Mouse (Mus musculus) thymus, postnatal 0 days (tissue): ENCODE measurements around the gene Kdm4c. TPM values are rescaled to one million over a fixed set of nuclear protein-coding genes. Genes with fewer than 3 reads are reported as not detected.
"Not testable (repeated sequence)": the region's sequence is repeated elsewhere in the genome, so short reads cannot be mapped to it uniquely, and the experiment has no call there.

ENCODE experiments used
- DNase-seq: peaks from one replicate; pipeline ENCODE4 v3.0.0-alpha.2; 2015; ENCODE audit warnings: low spot score
- polyA plus RNA-seq: library from polyadenylated mRNA; unstranded; fragments of >200 nt; fragmentation: Nextera tagmentation; extraction: Ambion mirVana; gene quantifications from 2 replicates; pipeline ENCODE4 v1.2.1, GENCODE M21; 2015

Kdm4c gene
- polyA plus RNA-seq, 1 experiment from 2014 or later = 17.2 TPM

DNA sequence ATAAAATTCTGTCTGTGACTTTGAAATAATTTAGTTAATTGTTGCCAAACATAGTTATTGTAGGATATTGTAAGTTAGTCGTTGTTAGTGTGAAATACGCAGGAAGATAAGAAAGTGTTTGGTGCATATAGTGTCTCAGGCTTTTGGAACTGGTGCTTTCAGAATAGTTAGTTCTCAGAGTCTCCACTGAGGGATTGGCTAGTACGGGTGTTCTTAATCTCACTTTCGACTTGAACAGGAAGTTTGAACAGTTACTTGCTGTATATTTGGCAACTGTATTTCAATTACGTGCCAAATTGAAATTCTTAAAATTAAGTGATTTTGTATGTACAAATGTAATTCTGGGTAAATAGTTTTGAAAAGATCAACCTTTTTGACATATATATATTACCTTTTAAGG lies 68.8 kb downstream of the Kdm4c start:
- DNase-seq = no peak

GRCm38 (mm10) chr4:74312858-74313257 lies 70.6 kb downstream of the Kdm4c start:
- DNase-seq = no peak

DNA sequence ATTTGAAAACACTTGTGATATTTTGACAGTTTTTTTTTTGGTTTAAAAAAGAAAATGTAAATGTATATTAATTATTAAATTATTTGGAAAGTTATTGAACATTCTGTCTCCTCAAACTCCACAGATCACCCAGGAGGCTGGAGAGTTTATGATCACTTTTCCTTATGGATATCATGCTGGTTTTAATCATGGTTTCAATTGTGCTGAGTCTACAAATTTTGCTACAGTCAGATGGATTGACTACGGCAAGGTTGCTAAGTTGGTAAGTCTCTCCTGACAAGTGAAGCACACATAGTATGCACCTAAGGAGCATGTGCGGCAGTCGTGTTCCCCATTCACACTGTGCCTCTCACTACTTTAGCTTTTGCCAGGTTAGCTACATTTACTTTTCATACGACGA lies 73.1 kb downstream of the Kdm4c start:
- DNase-seq = no peak

- no peak for DNase-seq
Observed at GRCm38 (mm10) chr4:74319313-74319712, 77.0 kb downstream of the Kdm4c start.

GRCm38 (mm10) chr4:74357479-74357878 lies 115.2 kb downstream of the Kdm4c start:
- no peak for DNase-seq

GRCm38 (mm10) chr4:74360274-74360673 lies 118.0 kb downstream of the Kdm4c start:
- DNase-seq = no peak

- DNase-seq = no peak
Observed at GRCm38 (mm10) chr4:74386583-74386982, 144.3 kb downstream of the Kdm4c start.

DNA sequence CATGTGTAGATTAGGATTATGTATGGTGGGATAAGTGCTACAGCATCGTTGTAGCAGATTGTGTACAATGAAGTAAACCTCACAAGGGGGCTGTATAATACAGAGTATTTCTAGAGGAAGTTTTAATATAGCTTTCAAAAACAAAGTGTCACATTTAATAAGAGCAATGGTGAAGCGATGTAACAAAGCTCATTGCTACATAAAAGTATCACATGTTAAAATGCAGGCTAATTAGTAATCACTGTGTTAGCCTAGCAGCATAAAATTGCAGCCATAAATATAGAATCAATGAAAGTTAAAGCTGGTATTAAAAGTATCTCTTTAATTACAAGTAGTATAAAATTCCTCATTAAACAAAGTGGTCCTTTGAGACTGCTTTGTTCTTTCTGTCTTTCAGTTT lies 150.9 kb downstream of the Kdm4c start:
- DNase-seq = no peak

GRCm38 (mm10) chr4:74396562-74396961 lies 154.3 kb downstream of the Kdm4c start:
- no peak for DNase-seq

DNA sequence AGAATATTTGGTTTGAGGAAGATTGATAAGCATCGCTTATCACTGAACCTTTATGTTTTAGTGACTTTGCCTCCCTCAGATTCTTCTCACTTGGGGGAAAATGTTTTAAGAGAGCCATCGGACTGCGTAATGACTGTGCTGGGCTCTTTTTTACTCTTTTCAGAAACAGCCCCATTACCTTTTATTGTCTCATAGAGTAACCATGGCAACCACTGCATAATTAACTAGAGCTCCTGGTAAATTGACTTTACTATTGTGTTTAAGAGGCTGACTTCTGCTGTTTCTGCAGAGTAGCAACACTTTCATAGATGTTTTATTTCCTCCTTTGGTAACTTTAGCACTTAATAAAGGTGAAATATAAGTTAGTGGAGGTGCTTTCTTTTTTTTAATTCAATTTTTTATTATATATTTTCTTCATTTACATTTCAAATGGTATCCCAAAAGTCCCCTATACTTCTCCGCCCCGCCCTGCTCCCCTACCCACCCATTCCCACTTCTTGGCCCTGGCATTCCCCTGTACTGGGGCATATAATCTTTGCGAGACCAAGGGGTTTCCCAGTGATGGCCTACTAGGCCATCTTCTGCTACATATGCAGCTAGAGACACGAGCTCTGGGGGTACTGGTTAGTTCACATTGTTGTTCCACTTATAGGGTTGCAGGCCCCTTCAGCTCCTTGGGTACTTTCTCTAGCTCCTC lies 159.5 kb downstream of the Kdm4c start:
- DNase-seq = not testable (repeated sequence)

DNA sequence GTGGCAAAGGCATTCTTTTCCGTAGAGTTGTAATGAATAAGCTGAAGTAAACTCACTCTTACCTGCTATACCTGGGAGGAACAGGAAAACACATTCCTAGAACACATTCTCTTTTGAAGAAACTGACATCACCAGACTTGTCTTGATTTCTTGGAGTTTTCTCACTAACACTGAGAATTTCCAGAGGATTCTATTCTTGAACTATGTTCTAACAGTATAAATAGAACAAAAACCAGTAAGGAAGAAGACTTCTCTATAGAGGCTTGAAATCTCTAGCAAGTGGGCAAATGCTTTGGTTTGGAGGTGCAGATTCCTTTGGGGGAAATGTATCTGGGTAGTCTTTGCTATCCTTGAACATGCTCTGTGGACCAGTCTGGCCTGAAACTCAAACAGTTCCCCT lies 166.4 kb downstream of the Kdm4c start:
- DNase-seq = no peak

DNA sequence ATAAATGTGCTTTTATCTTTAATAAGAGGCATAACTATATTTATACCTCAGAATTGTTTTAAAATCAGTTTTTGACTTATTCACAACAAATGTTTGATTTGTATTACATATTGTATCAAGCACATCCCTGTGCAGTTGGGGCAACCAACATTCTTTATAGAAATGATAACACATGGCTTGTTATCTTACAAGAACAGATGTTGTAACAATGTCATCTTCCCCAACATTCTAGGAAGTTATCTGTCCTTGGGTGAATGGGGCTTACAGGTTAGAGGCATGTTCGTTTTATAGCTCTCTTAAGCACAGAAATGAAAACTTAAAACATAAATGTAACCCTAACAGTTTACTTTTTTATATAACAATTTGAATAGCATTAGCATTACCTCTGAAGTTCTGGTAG lies 177.5 kb downstream of the Kdm4c start:
- DNase-seq = no peak

Other genes with a start within 250 kb of the Kdm4c start
- gene Frmd3, start 229.1 kb upstream of the Kdm4c start, polyA plus RNA-seq = 0.15 and 0.25 TPM in 2 replicates